Mouse (Mus musculus) bone marrow macrophage, adult 2 months (primary cell): ENCODE measurements around the gene Prss58.

Experiments used
- CTCF ChIP-seq: IDR thresholded peaks from 2 replicates; pipeline ENCODE4 v1.5.1; 2012; ENCODE audit warnings: low read depth, mild to moderate bottlenecking, low read length, moderate library complexity
- POLR2A ChIP-seq: IDR thresholded peaks from 2 replicates; pipeline ENCODE4 v1.6.1; 2012; ENCODE audit warnings: mild to moderate bottlenecking, low read depth, low read length, borderline replicate concordance

DNA sequence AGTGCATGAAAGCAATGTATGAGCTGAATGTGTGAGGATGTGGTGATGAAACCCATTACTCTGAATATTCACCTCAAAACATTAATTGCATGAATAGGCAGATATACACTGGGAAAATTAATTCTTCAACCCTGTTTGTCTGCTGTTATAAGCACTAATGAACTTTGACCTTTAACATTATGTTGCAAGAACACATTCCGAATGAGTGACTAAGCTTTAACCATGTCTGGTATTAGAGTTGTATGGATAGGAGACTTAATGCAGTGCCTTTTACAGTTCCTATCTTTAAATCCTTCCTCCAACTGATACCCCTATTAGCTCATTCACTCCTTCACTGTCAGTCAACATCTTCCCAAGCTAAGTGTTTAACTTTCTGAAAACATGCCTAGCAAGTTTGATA lies 5.5 kb downstream of the Prss58 start:
- no peak for TF ChIP-seq POLR2A
- TF ChIP-seq CTCF: no peak
